Mouse (Mus musculus) naive thymus-derived CD4-positive, alpha-beta T cell, adult 2 months (primary cell): ENCODE results near the gene Adgra3.

Source experiments
- DNase-seq: peaks from one replicate; pipeline ENCODE4 v3.0.0-alpha.2; 2011; ENCODE audit warnings: low read depth

Gene Adgra3

GRCm38 (mm10) chr5:50058421-50059286, at the start of gene Adgra3:
Adgra3 (minus strand) TSS chr5:50059006.
- peak; percentile 16 for DNase-seq

GRCm38 (mm10) chr5:50083441-50083840, 24.6 kb upstream of the Adgra3 start:
- DNase-seq = no peak

- no peak for DNase-seq
These were observed 15.4 kb upstream of the Adgra3 start for GRCm38 (mm10) chr5:50074245-50074644.

GRCm38 (mm10) chr5:50064236-50064635, 5.4 kb upstream of the Adgra3 start:
- DNase-seq = no peak

- no peak for DNase-seq
These were observed 780 bp upstream of the Adgra3 start for GRCm38 (mm10) chr5:50059586-50059985.

- peak; percentile 1 for DNase-seq
These were observed 990 bp downstream of the Adgra3 start for GRCm38 (mm10) chr5:50057612-50058420.

- DNase-seq = no peak
These were observed 6.3 kb downstream of the Adgra3 start for GRCm38 (mm10) chr5:50052456-50052855.

- no peak for DNase-seq
These were observed 8.0 kb downstream of the Adgra3 start for GRCm38 (mm10) chr5:50050668-50051425.

- no peak for DNase-seq
These were observed 8.8 kb downstream of the Adgra3 start for GRCm38 (mm10) chr5:50050037-50050436.

GRCm38 (mm10) chr5:50049506-50049905, 9.3 kb downstream of the Adgra3 start:
- no peak for DNase-seq

- DNase-seq = no peak
These were observed 9.8 kb downstream of the Adgra3 start for GRCm38 (mm10) chr5:50048960-50049359.

GRCm38 (mm10) chr5:50048271-50048851, 10.4 kb downstream of the Adgra3 start:
- DNase-seq = no peak

GRCm38 (mm10) chr5:50045180-50045579, 13.6 kb downstream of the Adgra3 start:
- DNase-seq = no peak

GRCm38 (mm10) chr5:50043677-50044076, 15.1 kb downstream of the Adgra3 start:
- DNase-seq = no peak

GRCm38 (mm10) chr5:50042274-50042943, 16.4 kb downstream of the Adgra3 start:
- DNase-seq = no peak

- DNase-seq = no peak
These were observed 19.3 kb downstream of the Adgra3 start for GRCm38 (mm10) chr5:50039521-50039920.

- DNase-seq = no peak
These were observed 21.1 kb downstream of the Adgra3 start for GRCm38 (mm10) chr5:50037666-50038065.

GRCm38 (mm10) chr5:50034900-50035514, 23.8 kb downstream of the Adgra3 start:
- DNase-seq = no peak

- no peak for DNase-seq
These were observed 24.6 kb downstream of the Adgra3 start for GRCm38 (mm10) chr5:50034231-50034630.

GRCm38 (mm10) chr5:50033660-50034059, 25.1 kb downstream of the Adgra3 start:
- DNase-seq = no peak

GRCm38 (mm10) chr5:50032332-50032731, 26.5 kb downstream of the Adgra3 start:
- DNase-seq = no peak
